Mouse (Mus musculus) lung, embryonic 15.5 days (tissue): ENCODE results near the gene Snrk. TPM values are rescaled to one million over a fixed set of nuclear protein-coding genes. Genes with fewer than 3 reads are reported as not detected.
"Not testable (repeated sequence)": the region's sequence is repeated elsewhere in the genome, so short reads cannot be mapped to it uniquely, and the experiment has no call there.

Experiments used
- ATAC-seq: fragments of 200-750 bp; cut with Nextera tagmentation; 2 replicates; pipeline ENCODE4 v1.8.0; 2017; ENCODE audit warnings: moderate number of reproducible peaks, borderline replicate concordance; ENCODE audit not compliant: low FRiP score, low TSS enrichment; ENCODE audit errors: extremely low read depth
- H3K27ac ChIP-seq: fragments of 300-500 bp; sonication (generic); 2 replicates; pipeline ENCODE4 v1.5.1; 2015; ENCODE audit warnings: moderate library complexity, mild to moderate bottlenecking, inconsistent platforms
- H3K27me3 ChIP-seq: fragments of 300-500 bp; sonication (generic); 2 replicates; pipeline ENCODE4 v1.6.1; 2015; ENCODE audit warnings: inconsistent platforms
- H3K36me3 ChIP-seq: fragments of 300-500 bp; sonication (generic); 2 replicates; pipeline ENCODE4 v1.6.1; 2015; ENCODE audit warnings: inconsistent platforms
- H3K4me1 ChIP-seq: fragments of 300-500 bp; sonication (generic); 2 replicates; pipeline ENCODE4 v1.6.1; 2015; ENCODE audit warnings: inconsistent platforms
- H3K4me2 ChIP-seq: fragments of 300-500 bp; sonication (generic); 2 replicates; pipeline ENCODE4 v1.6.1; 2015; ENCODE audit warnings: inconsistent platforms, mild to moderate bottlenecking, moderate library complexity
- H3K4me3 ChIP-seq: fragments of 300-500 bp; sonication (generic); 2 replicates; pipeline ENCODE4 v1.5.1; 2015; ENCODE audit warnings: mild to moderate bottlenecking, inconsistent platforms
- H3K9ac ChIP-seq: fragments of 300-500 bp; sonication (generic); 2 replicates; pipeline ENCODE4 v1.6.1; 2015; ENCODE audit warnings: inconsistent platforms
- H3K9me3 ChIP-seq: fragments of 300-500 bp; sonication (generic); 2 replicates; pipeline ENCODE4 v1.6.1; 2016; ENCODE audit warnings: inconsistent platforms
- WGBS: fragments of 180-500 bp; shearing (Covaris S2); methylation state at CpG from one replicate; pipeline ENCODE4 v1.1.7; 2015; 5-methylcytosine and 5-hydroxymethylcytosine counted together
- polyA plus RNA-seq: library from polyadenylated mRNA; unstranded; fragments of >200 nt; fragmentation: Nextera tagmentation; extraction: Ambion mirVana; gene quantifications from 2 replicates; pipeline ENCODE4 v1.2.1, GENCODE M21; 2015

The Snrk gene
- polyA plus RNA-seq, 1 experiment from 2014 or later, result 83.3 TPM

DNA sequence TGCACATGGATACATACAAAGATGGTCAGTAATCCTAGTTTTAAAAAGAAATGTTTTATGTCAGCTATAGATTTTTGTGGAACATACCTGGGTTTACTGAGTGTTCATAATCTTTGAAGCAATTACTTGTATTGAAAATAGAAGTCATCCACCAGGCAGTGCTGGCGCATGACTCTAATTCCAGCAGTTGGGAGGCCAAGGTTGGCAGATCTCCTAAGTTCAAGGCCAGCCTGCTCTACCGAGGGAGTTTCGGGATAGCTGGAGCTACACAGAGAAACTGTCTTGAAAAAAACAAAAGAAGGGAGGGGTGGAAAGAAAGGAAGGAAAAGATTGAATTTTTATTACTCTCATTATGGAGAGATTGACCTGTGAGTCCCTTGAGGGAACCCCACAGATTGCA lies 31.3 kb downstream of the Snrk start:
- 80% methylated on average over 3 of the region's 3 CpGs for WGBS

DNA sequence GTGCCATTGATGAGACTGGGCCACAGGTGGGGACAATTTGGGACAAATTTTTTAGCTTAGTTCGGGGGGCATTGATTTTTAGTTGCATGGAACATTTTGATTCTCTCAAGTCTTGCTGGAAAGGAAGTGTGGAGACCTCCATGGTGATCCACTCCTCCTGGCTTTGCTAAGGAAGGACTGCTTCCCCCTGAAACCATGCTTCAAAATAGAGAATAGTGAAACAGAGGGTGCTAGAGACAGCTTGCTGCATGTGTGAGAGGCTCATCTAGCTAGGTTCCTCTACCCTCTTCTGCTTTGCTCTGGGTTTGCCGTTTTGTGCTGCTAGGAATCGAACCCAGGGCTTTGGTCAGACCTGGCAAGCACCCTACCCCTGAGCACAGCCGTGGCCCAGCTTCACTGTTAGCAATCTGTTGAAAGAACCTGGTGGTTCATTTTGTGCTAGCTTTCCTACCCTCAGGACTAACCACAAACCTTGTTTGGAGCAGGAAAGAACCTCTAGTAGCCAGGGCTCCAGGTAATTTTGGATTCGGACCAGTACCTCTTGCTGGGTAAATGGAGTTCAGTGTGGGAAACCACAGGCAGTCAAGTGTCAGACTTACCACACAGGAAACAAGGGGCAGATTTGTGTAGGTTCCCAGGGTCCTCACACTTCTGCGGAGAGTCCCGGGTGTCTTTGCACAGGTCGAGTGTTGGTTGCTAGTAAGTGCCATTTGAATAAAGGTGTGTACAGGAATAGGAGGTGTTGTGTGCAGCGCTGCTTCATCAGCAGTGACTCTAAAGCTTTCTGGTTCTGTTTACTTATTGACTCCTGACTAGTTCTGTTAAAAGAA lies 33.1 kb downstream of the Snrk start:
- Histone ChIP-seq H3K4me1 (peaks cover 7% of the 10 kb centered on the region; the same call in 1 of the 2 replicates), H3K9ac (no peak overlapping the region), H3K4me3 (no peak overlapping the region), H3K4me2 (no peak overlapping the region), H3K36me3 (peaks cover 13% of the 10 kb centered on the region; the same call in 1 of the 2 replicates), H3K9me3 (no peaks in the 10 kb centered on the region), H3K27me3 (no peaks in the 10 kb centered on the region), H3K27ac (no peak overlapping the region)
- no peak for ATAC-seq
- 77% methylated on average over 9 of the region's 9 CpGs for WGBS

More for the DNA sequence above, 31.3 kb downstream of the Snrk start:
- Histone ChIP-seq H3K27ac (no peak overlapping the region), H3K36me3 (peaks cover 21% of the 10 kb centered on the region), H3K4me2 (no peak overlapping the region), H3K27me3 (no peaks in the 10 kb centered on the region), H3K9ac (no peak overlapping the region), H3K4me3 (no peak overlapping the region), H3K9me3 (no peaks in the 10 kb centered on the region; the same call in 1 of the 2 replicates), H3K4me1 (peaks cover 7% of the 10 kb centered on the region; the same call in 1 of the 2 replicates)
- ATAC-seq, result no peak

DNA sequence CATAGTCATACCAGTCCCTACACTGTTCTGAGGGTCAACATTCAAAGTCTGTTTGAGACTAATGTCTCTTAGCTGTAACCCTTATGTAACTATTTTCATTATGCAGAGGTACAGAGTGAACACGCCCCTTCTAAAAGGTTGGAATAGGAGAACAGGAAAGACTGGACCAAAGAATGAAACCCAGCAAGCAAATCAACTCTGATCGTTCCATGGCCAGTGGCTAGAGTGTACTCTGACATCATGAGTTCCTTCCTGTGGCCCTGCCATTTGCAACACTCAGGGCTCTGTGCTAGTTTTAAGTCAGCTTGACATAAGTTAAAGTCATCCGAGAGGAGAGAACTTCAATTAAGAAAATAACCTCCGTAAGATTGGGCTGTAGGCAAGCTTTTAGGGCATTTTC lies 35.0 kb downstream of the Snrk start:
- Histone ChIP-seq H3K27ac (no peak overlapping the region), H3K36me3 (peaks cover 19% of the 10 kb centered on the region; the same call in 1 of the 2 replicates), H3K9me3 (no peaks in the 10 kb centered on the region), H3K4me3 (no peak overlapping the region), H3K27me3 (no peaks in the 10 kb centered on the region), H3K4me1 (no peaks in the 10 kb centered on the region), H3K4me2 (no peak overlapping the region), H3K9ac (no peak overlapping the region)
- 80% methylated on average over 4 of the region's 4 CpGs for WGBS
- ATAC-seq, result no peak

GRCm38 (mm10) chr9:122152501-122152900 lies 35.4 kb downstream of the Snrk start:
- no peak for ATAC-seq
- Histone ChIP-seq H3K36me3 (peaks cover 24% of the 10 kb centered on the region; the same call in 1 of the 2 replicates), H3K4me1 (no peaks in the 10 kb centered on the region), H3K4me3 (no peak overlapping the region), H3K27ac (no peak overlapping the region), H3K9ac (no peak overlapping the region), H3K27me3 (no peaks in the 10 kb centered on the region), H3K4me2 (no peak overlapping the region), H3K9me3 (no peaks in the 10 kb centered on the region)
- 63% methylated on average over 1 of the region's 1 CpGs for WGBS

DNA sequence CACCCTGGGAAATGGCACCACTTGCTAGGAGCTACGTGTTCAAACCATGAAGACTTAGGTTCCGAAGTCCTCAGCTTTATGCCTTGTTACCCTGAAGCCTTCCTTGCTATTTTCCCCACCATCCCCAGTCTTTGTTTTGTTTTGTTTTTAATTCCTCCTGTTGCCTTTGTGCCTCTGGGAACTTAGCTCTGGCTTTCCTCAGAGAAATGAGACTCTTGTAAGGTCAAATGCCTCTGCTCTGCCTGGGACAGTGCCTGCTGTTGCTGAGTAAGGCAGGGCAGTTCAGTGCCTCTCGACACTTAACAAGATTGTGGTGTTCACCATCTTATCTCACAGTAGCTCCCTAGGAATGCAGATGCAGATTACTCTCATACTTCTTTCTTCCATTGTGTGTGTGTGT lies 36.4 kb downstream of the Snrk start:
- peaks cover 29% of the 10 kb centered on the region; the same call in 1 of the 2 replicates for H3K36me3 ChIP-seq
- H3K9me3 ChIP-seq, result no peaks in the 10 kb centered on the region
- H3K9ac ChIP-seq, result no peak overlapping the region
- H3K27ac ChIP-seq, result no peak overlapping the region
- 89% methylated on average over 3 of the region's 3 CpGs for WGBS
- H3K4me1 ChIP-seq, result no peaks in the 10 kb centered on the region
- no peak for ATAC-seq
- H3K4me3 ChIP-seq, result no peak overlapping the region
- H3K4me2 ChIP-seq, result no peak overlapping the region
- no peaks in the 10 kb centered on the region for H3K27me3 ChIP-seq

DNA sequence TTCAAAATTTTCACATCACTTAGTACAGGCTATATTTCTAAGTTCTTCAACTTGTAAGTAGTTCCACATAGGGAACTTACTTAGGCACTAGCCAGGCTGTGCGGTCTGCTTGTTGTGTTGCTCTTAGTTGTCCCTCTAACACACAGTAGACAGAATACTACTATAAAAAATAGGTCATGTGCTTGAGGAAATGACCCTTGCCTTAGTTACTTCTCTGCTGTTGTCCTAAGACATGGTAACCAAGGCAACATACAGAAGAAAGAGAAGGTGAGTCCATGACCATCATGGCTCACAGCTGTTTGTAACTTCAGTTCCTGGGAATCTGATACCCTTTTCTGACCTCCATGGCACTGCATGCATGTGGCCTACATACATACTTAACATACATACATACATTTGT lies 38.1 kb downstream of the Snrk start:
- Histone ChIP-seq H3K9me3 (no peaks in the 10 kb centered on the region), H3K27me3 (no peaks in the 10 kb centered on the region), H3K9ac (no peak overlapping the region), H3K36me3 (peaks cover 36% of the 10 kb centered on the region), H3K4me1 (no peaks in the 10 kb centered on the region), H3K4me2 (no peak overlapping the region), H3K27ac (no peak overlapping the region), H3K4me3 (no peak overlapping the region)
- ATAC-seq, result no peak
- whole genome bisulfite sequencing, result 85% methylated on average over 1 of the region's 1 CpGs

- H3K9ac ChIP-seq, result no peak overlapping the region
- H3K27ac ChIP-seq, result no peak overlapping the region
- peaks cover 44% of the 10 kb centered on the region for H3K36me3 ChIP-seq
- no peaks in the 10 kb centered on the region for H3K4me1 ChIP-seq
- ATAC-seq, result no peak
- no peak overlapping the region for H3K4me3 ChIP-seq
- H3K4me2 ChIP-seq, result no peak overlapping the region
- no peaks in the 10 kb centered on the region for H3K27me3 ChIP-seq
- WGBS, result 72% methylated on average over 5 of the region's 5 CpGs
- no peaks in the 10 kb centered on the region for H3K9me3 ChIP-seq
Measured at GRCm38 (mm10) chr9:122156389-122157078, 39.5 kb downstream of the Snrk start.

- Histone ChIP-seq H3K27ac (no peak overlapping the region), H3K9me3 (no peaks in the 10 kb centered on the region), H3K9ac (no peak overlapping the region), H3K27me3 (no peaks in the 10 kb centered on the region), H3K36me3 (peaks cover 44% of the 10 kb centered on the region), H3K4me2 (no peak overlapping the region), H3K4me3 (no peak overlapping the region), H3K4me1 (no peaks in the 10 kb centered on the region)
- 94% methylated on average over 14 of the region's 14 CpGs for WGBS
- ATAC-seq, result no peak
Measured at GRCm38 (mm10) chr9:122157079-122157441, 40.0 kb downstream of the Snrk start.

GRCm38 (mm10) chr9:122164535-122164934 lies 47.5 kb downstream of the Snrk start:
- Histone ChIP-seq H3K27ac (no peak overlapping the region), H3K36me3 (peaks cover 60% of the 10 kb centered on the region)
- 87% methylated on average over 4 of the region's 4 CpGs for WGBS

GRCm38 (mm10) chr9:122167719-122168118 lies 50.7 kb downstream of the Snrk start:
- H3K27ac ChIP-seq, H3K9ac ChIP-seq, H3K4me3 ChIP-seq, H3K9me3 ChIP-seq, H3K27me3 ChIP-seq, ATAC-seq, H3K4me2 ChIP-seq, H3K4me1 ChIP-seq: not testable (repeated sequence)
- WGBS, result 54% methylated on average over 5 of the region's 5 CpGs
- peaks cover 66% of the 10 kb centered on the region for H3K36me3 ChIP-seq

More at GRCm38 (mm10) chr9:122164535-122164934, 47.5 kb downstream of the Snrk start:
- no peak for ATAC-seq
- Histone ChIP-seq H3K4me2 (no peak overlapping the region), H3K4me3 (no peak overlapping the region), H3K9me3 (no peaks in the 10 kb centered on the region), H3K9ac (no peak overlapping the region), H3K27me3 (no peaks in the 10 kb centered on the region), H3K4me1 (no peaks in the 10 kb centered on the region)

DNA sequence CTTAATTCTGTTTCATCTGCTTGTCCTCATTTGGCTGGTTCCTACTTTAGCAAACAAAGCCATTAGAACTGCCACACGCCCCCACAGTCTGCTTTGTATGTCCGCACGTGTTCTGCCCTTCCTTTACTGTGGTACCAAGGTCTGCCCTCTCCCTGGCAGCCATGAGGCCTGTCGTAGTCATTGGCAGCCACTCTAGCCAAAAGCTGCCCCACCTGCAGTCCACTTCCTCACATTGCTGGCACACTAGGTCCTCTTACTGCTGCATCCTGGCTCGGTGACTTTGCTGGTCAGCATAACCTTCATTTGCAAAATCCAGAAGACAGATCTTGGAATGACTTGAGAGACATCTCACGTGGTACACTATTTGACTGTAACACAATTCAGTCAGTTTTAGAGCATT lies 52.8 kb downstream of the Snrk start:
- Histone ChIP-seq H3K36me3 (peaks cover 47% of the 10 kb centered on the region), H3K27ac (no peak overlapping the region), H3K4me2 (no peak overlapping the region), H3K27me3 (no peaks in the 10 kb centered on the region), H3K4me1 (no peaks in the 10 kb centered on the region), H3K9ac (no peak overlapping the region), H3K9me3 (no peaks in the 10 kb centered on the region), H3K4me3 (no peak overlapping the region)
- ATAC-seq, result no peak
- WGBS, result 87% methylated on average over 6 of the region's 6 CpGs

DNA sequence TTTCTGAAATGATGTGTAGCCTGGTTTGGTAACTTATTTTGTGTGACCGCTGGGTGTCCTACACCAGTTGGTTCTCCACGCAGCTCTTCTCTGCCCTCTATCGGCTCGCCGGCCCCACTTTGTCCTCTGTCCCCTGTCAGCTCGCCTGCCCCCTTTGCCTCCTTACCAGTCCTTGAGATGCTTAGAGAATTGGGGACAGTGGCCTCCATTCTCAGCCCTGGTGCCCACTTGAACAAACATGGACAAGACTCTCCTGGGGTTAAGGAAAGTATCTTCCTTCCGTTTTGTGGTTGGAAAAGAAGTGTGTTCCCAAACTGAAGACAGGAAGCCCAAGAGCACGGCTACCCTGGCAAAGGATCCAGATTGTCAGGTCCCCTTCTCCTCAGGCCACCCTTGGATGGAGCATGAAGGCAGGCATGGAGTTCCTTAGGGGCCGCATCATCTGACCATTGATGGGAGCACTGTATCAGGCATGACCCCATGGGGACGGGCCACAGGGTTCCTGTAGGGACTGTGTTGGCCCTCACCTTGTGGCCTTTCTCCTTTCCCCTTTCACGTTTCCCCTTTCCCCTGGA lies 55.6 kb downstream of the Snrk start:
- Histone ChIP-seq H3K9me3 (no peaks in the 10 kb centered on the region), H3K27me3 (no peaks in the 10 kb centered on the region), H3K27ac (0 out of 2 replicates have a peak overlapping the region, but pooled peaks have one; percentile 2), H3K4me3 (no peak overlapping the region), H3K36me3 (peaks cover 23% of the 10 kb centered on the region; the same call in 1 of the 2 replicates), H3K9ac (no peak overlapping the region), H3K4me2 (no peak overlapping the region), H3K4me1 (no peaks in the 10 kb centered on the region)
- ATAC-seq, result no peak
- 74% methylated on average over 11 of the region's 11 CpGs for WGBS
